Mouse (Mus musculus): ENCODE results near the gene Isyna1. TPM values are rescaled to one million over a fixed set of nuclear protein-coding genes. Genes with fewer than 3 reads are reported as not detected.

Gene Isyna1
- polyA plus RNA-seq, 1 experiment from 2014 or later, result 82.4 TPM

DNA sequence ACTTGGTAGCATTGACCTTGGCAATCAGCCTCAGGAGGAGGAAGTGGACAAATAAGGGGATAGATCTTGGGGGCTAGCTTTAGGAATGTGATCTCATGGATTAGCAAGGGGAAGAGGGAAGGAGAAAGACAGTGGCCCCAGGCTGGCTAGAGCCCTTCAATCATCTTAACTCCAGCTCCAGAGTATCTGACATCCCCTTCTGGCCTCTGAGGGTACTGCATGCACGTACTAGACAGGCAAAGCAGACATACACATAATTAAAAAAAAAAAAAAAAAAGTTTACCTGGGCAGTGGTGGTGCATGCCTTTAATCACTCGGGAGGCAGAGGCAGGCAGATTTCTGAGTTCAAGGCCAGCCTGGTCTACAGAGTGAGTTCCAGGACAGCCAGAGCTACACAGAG is 49.9 kb downstream of the Isyna1 start:
- H3K27me3 ChIP-seq (ENCODE audit: control insufficient read depth, insufficient read depth, low read length), result no peaks in the 10 kb centered on the region
- no peak for ATAC-seq (ENCODE audit: insufficient number of reproducible peaks, insufficient read depth, low FRiP score, low read depth)
- WGBS, result 79% methylated on average over 2 of the region's 2 CpGs
- no peak overlapping the region for H3K27ac ChIP-seq (ENCODE audit: low read length)
- H3K4me1 ChIP-seq (ENCODE audit: control insufficient read depth, insufficient read depth, low read length), result peaks cover 24% of the 10 kb centered on the region; the same call in 1 of the 2 replicates
- no peaks in the 10 kb centered on the region for H3K36me3 ChIP-seq (ENCODE audit: control insufficient read depth, insufficient read depth, low read length)
- no peak overlapping the region for H3K9ac ChIP-seq (replicated peaks; ENCODE audit: low read depth, low read length)
- H3K9me3 ChIP-seq (ENCODE audit: control insufficient read depth, low read depth, low read length), result no peaks in the 10 kb centered on the region
- no peak overlapping the region for H3K4me3 ChIP-seq (ENCODE audit: low read depth, low read length)
- no peak overlapping the region for H3K4me2 ChIP-seq (replicated peaks; ENCODE audit: low read depth, low read length)

DNA sequence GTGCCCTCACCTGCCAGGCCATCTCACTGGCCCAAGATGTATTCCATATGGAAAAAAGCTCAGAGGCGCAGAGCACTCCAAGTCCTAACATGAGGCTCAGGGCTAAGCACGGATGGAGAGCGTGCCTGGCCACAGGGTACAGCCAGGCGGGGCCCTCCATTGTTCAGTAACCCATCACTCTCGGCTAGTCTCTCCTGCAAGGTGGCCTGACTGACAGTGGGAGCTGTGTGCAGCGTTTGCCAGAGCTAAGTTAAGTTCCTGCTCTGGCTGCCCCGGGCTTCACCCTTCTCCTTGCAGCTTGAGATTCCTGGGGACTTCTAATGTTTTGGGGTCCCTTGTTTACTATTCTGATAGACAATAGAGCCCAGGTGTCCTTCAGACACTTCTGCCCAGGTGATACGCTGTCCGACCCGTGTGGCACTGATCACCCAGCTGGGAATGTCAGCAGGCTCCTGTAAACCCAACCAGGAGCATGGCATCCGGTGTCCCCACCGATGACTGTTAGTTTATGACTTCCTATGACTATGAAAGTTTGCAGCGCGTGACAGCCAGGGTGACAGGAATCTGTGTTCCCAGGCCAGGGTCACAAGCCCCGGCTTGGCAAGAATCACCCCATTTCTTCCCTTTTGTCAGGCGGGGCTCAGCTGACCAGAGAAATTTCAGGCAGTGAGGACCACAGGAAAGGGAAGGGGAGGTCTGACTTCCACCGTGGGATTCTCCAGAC is 51.5 kb downstream of the Isyna1 start:
- no peak overlapping the region for H3K4me2 ChIP-seq (replicated peaks; ENCODE audit: low read depth, low read length)
- no peaks in the 10 kb centered on the region for H3K27me3 ChIP-seq (ENCODE audit: control insufficient read depth, insufficient read depth, low read length)
- no peak overlapping the region for H3K27ac ChIP-seq (ENCODE audit: low read length)
- H3K36me3 ChIP-seq (ENCODE audit: control insufficient read depth, insufficient read depth, low read length), result peaks cover 9% of the 10 kb centered on the region; the same call in 1 of the 2 replicates
- H3K9me3 ChIP-seq (ENCODE audit: control insufficient read depth, low read depth, low read length), result no peaks in the 10 kb centered on the region
- ATAC-seq (ENCODE audit: insufficient number of reproducible peaks, insufficient read depth, low FRiP score, low read depth), result no peak
- peaks cover 32% of the 10 kb centered on the region for H3K4me1 ChIP-seq (ENCODE audit: control insufficient read depth, insufficient read depth, low read length)
- 55% methylated on average over 17 of the region's 17 CpGs for WGBS
- H3K4me3 ChIP-seq (ENCODE audit: low read depth, low read length), result no peak overlapping the region
- H3K9ac ChIP-seq (replicated peaks; ENCODE audit: low read depth, low read length), result no peak overlapping the region

DNA sequence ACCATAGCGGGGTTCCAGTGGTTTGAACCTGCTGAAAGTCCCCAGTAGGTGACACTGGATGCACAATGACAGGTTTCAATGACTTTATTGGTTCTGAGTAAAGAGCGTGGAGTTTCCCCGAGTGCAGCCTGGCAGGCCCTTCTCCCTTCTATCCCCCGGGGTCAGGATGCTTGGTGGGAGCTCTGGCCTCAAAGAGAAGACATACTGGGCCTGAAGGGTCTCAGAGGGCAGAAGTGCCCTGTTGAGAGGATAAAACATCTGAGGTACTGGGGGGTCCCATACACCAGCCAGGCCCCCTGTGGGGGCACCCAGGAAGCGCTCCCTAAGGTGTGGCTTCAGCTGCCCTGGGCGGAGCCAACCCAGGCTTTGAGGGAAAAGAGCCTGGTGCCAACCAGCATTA is 52.2 kb downstream of the Isyna1 start:
- Histone ChIP-seq H3K4me1 (ENCODE audit: control insufficient read depth, insufficient read depth, low read length) (peaks cover 32% of the 10 kb centered on the region), H3K27ac (ENCODE audit: low read length) (no peak overlapping the region; the same call in 1 of the 2 replicates), H3K4me3 (ENCODE audit: low read depth, low read length) (no peak overlapping the region), H3K4me2 (replicated peaks; ENCODE audit: low read depth, low read length) (no peak overlapping the region), H3K9me3 (ENCODE audit: control insufficient read depth, low read depth, low read length) (no peaks in the 10 kb centered on the region), H3K27me3 (ENCODE audit: control insufficient read depth, insufficient read depth, low read length) (no peaks in the 10 kb centered on the region), H3K9ac (replicated peaks; ENCODE audit: low read depth, low read length) (no peak overlapping the region), H3K36me3 (ENCODE audit: control insufficient read depth, insufficient read depth, low read length) (peaks cover 10% of the 10 kb centered on the region; the same call in 1 of the 2 replicates)
- 80% methylated on average over 6 of the region's 6 CpGs for WGBS
- no peak for ATAC-seq (ENCODE audit: insufficient number of reproducible peaks, insufficient read depth, low FRiP score, low read depth)

DNA sequence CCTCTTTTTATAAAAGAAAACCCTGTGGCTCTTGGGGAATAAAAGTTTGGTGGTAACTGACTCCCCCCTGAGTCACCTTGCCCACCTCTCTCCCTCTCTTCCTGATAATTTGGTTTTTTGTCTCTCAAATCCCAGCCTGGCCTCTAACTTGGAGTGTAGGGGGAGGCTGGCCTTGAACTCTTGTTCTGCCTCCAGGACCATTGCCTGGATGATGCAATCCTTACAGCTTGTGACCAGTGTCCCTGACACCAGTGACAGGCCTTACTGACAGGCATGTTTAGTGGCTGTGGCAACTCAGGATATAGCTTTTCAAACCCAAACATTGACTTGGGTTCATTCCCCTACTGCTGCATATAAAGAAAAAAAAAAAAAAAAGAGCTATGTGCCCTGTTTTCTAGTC is 52.6 kb downstream of the Isyna1 start:
- Histone ChIP-seq H3K36me3 (ENCODE audit: control insufficient read depth, insufficient read depth, low read length) (peaks cover 14% of the 10 kb centered on the region; the same call in 1 of the 2 replicates), H3K27ac (ENCODE audit: low read length) (no peak overlapping the region; the same call in 1 of the 2 replicates), H3K27me3 (ENCODE audit: control insufficient read depth, insufficient read depth, low read length) (no peaks in the 10 kb centered on the region), H3K4me3 (ENCODE audit: low read depth, low read length) (no peak overlapping the region), H3K9me3 (ENCODE audit: control insufficient read depth, low read depth, low read length) (no peaks in the 10 kb centered on the region), H3K9ac (replicated peaks; ENCODE audit: low read depth, low read length) (no peak overlapping the region), H3K4me1 (ENCODE audit: control insufficient read depth, insufficient read depth, low read length) (peaks cover 32% of the 10 kb centered on the region), H3K4me2 (replicated peaks; ENCODE audit: low read depth, low read length) (no peak overlapping the region)
- no peak for ATAC-seq (ENCODE audit: insufficient number of reproducible peaks, insufficient read depth, low FRiP score, low read depth)

Other genes with a start within 250 kb of the Isyna1 start
- 17.0 and 17.1 TPM in 2 replicates for gene Upf1, start 241.1 kb upstream of the Isyna1 start, polyA plus RNA-seq (2014; fragmentation: Nextera tagmentation; extraction: Ambion mirVana)
- 0.38 TPM in 1 of 2 replicates, not detected in the other for gene Comp, start 220.8 kb upstream of the Isyna1 start, polyA plus RNA-seq (2014; fragmentation: Nextera tagmentation; extraction: Ambion mirVana)
- gene Crtc1, start 154.8 kb upstream of the Isyna1 start, polyA plus RNA-seq (2014; fragmentation: Nextera tagmentation; extraction: Ambion mirVana), result 21.6 and 23.0 TPM in 2 replicates
- gene Klhl26, start 117.4 kb upstream of the Isyna1 start, polyA plus RNA-seq (2014; fragmentation: Nextera tagmentation; extraction: Ambion mirVana), result 20.9 and 22.1 TPM in 2 replicates
- gene Tmem59l, start 107.0 kb upstream of the Isyna1 start, polyA plus RNA-seq (2014; fragmentation: Nextera tagmentation; extraction: Ambion mirVana), result 4.8 and 6.4 TPM in 2 replicates
- gene Crlf1, start 101.2 kb upstream of the Isyna1 start, polyA plus RNA-seq (2014; fragmentation: Nextera tagmentation; extraction: Ambion mirVana), result 1.6 and 1.8 TPM in 2 replicates
- 132 and 149 TPM in 2 replicates for gene Rex1bd, start 87.6 kb upstream of the Isyna1 start, polyA plus RNA-seq (2014; fragmentation: Nextera tagmentation; extraction: Ambion mirVana)
- gene Uba52, start 83.6 kb upstream of the Isyna1 start, polyA plus RNA-seq (2014; fragmentation: Nextera tagmentation; extraction: Ambion mirVana), result 1,056 and 1,119 TPM in 2 replicates
- 258 and 281 TPM in 2 replicates for gene Fkbp8, start 66.6 kb upstream of the Isyna1 start, polyA plus RNA-seq (2014; fragmentation: Nextera tagmentation; extraction: Ambion mirVana)
- 58.9 and 72.3 TPM in 2 replicates for gene Kxd1, start 66.4 kb upstream of the Isyna1 start, polyA plus RNA-seq (2014; fragmentation: Nextera tagmentation; extraction: Ambion mirVana)
- gene Ell, start 54.9 kb upstream of the Isyna1 start, polyA plus RNA-seq (2014; fragmentation: Nextera tagmentation; extraction: Ambion mirVana), result 17.1 and 17.9 TPM in 2 replicates
- 121 and 122 TPM in 2 replicates for gene Ssbp4, start 14.5 kb downstream of the Isyna1 start, polyA plus RNA-seq (2014; fragmentation: Nextera tagmentation; extraction: Ambion mirVana)
- 1.9 and 2.9 TPM in 2 replicates for gene Lrrc25, start 21.8 kb downstream of the Isyna1 start, polyA plus RNA-seq (2014; fragmentation: Nextera tagmentation; extraction: Ambion mirVana)
- gene Gdf15, start 38.1 kb downstream of the Isyna1 start, polyA plus RNA-seq (2014; fragmentation: Nextera tagmentation; extraction: Ambion mirVana), result 0.17 and 0.24 TPM in 2 replicates
- 67.7 and 70.8 TPM in 2 replicates for gene Pgpep1, start 66.0 kb downstream of the Isyna1 start, polyA plus RNA-seq (2014; fragmentation: Nextera tagmentation; extraction: Ambion mirVana)
- 234 and 244 TPM in 2 replicates for gene Lsm4, start 78.9 kb downstream of the Isyna1 start, polyA plus RNA-seq (2014; fragmentation: Nextera tagmentation; extraction: Ambion mirVana)
- 78.9 and 105 TPM in 2 replicates for gene Jund, start 104.6 kb downstream of the Isyna1 start, polyA plus RNA-seq (2014; fragmentation: Nextera tagmentation; extraction: Ambion mirVana)
- gene Iqcn, start 109.1 kb downstream of the Isyna1 start, polyA plus RNA-seq (2014; fragmentation: Nextera tagmentation; extraction: Ambion mirVana), result 0.06 and 0.10 TPM in 2 replicates
- 0.51 and 0.63 TPM in 2 replicates for gene Gm3336, start 124.2 kb downstream of the Isyna1 start, polyA plus RNA-seq (2014; fragmentation: Nextera tagmentation; extraction: Ambion mirVana)
- gene Pde4c, start 129.3 kb downstream of the Isyna1 start, polyA plus RNA-seq (2014; fragmentation: Nextera tagmentation; extraction: Ambion mirVana), result 0.29 and 0.32 TPM in 2 replicates
- 27.0 and 28.7 TPM in 2 replicates for gene Rab3a, start 160.3 kb downstream of the Isyna1 start, polyA plus RNA-seq (2014; fragmentation: Nextera tagmentation; extraction: Ambion mirVana)
- 42.8 and 43.1 TPM in 2 replicates for gene Mpv17l2, start 166.6 kb downstream of the Isyna1 start, polyA plus RNA-seq (2014; fragmentation: Nextera tagmentation; extraction: Ambion mirVana)
- gene Pik3r2, start 182.3 kb downstream of the Isyna1 start, polyA plus RNA-seq (2014; fragmentation: Nextera tagmentation; extraction: Ambion mirVana), result 44.5 and 45.1 TPM in 2 replicates
- 10.7 and 13.2 TPM in 2 replicates for gene Mast3, start 210.7 kb downstream of the Isyna1 start, polyA plus RNA-seq (2014; fragmentation: Nextera tagmentation; extraction: Ambion mirVana)
- gene Il12rb1, start 214.1 kb downstream of the Isyna1 start, polyA plus RNA-seq (2014; fragmentation: Nextera tagmentation; extraction: Ambion mirVana), result 0.59 TPM in 1 of 2 replicates, not detected in the other
- 5.8 and 8.7 TPM in 2 replicates for gene Arrdc2, start 245.3 kb downstream of the Isyna1 start, polyA plus RNA-seq (2014; fragmentation: Nextera tagmentation; extraction: Ambion mirVana)